Mouse (Mus musculus): Measurements from ENCODE around the gene Arhgef28. TPM values are rescaled to one million over a fixed set of nuclear protein-coding genes. Genes with fewer than 3 reads are reported as not detected.

Gene Arhgef28
- polyA plus RNA-seq (2014; fragmentation: Nextera tagmentation; extraction: Ambion mirVana): 8.6 and 10.6 TPM in 2 replicates

DNA sequence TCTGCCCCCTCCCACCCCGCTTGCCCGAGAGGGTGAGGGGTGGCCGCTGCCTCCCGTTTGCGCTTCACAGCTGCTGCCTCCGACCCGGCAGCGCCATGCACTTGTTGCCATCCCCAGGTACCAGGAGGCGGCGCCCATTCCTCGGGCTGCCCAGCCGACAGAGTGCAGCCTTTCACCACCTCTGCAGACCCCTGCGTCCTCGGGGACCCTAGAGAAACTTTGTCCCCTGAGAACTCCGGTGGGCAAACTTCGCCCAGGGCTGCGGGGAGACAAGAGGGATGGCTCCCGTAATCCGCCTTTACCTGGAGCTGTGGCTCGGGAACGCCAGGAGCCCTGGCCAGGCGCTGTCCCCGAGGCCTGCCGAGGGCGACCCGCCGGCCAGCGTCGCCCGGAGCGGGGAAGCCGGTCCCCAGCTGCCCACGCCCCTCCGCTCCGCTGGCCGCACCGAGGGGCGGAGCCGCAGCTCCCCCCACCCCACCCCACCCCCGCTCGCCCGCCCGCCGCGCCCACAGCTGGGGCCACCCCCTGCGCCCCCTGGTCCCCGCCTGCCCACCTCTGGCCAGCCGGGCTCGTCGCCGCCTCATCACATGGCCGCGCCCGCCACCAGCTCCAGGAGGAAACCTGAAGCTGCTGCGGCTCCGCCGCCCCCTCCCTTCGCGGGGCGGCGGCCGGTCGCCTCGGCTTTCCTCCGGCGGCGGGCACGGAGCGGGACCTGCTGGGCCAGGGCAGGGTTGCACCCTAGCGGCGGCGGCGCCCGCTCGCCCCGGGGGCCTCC is at the start of gene Arhgef28:
Gene Arhgef28 (minus strand): TSS at position 669 of the 775 bp plus-strand sequence.
- Histone ChIP-seq H3K36me3 (replicated peaks; ENCODE audit: control insufficient read depth, insufficient read depth, low read depth, low read length) (no peaks in the 10 kb centered on the region), H3K4me3 (ENCODE audit: low read depth, low read length) (peak within 1 kb of the TSS; percentile 61), H3K4me1 (ENCODE audit: control insufficient read depth, insufficient read depth, low read length) (no peaks in the 10 kb centered on the region; the same call in 1 of the 2 replicates), H3K27ac (replicated peaks; ENCODE audit: low read depth, low read length) (peak within 1 kb of the TSS; percentile 44), H3K9me3 (replicated peaks; ENCODE audit: control insufficient read depth, low read length) (no peaks in the 10 kb centered on the region), H3K9ac (replicated peaks; ENCODE audit: low read length) (peak within 1 kb of the TSS; percentile 62), H3K27me3 (ENCODE audit: control insufficient read depth, insufficient read depth, low read length) (no peaks in the 10 kb centered on the region), H3K4me2 (ENCODE audit: low read depth, low read length) (peak within 1 kb of the TSS; percentile 96)
- ATAC-seq (replicated peaks; ENCODE audit: insufficient number of reproducible peaks, low FRiP score, low TSS enrichment, low read depth): peak; percentile 90
- WGBS: under 1% methylated on average over 51 of the region's 76 CpGs
- DNase-seq (ENCODE audit: low spot score): peak; percentile 78

DNA sequence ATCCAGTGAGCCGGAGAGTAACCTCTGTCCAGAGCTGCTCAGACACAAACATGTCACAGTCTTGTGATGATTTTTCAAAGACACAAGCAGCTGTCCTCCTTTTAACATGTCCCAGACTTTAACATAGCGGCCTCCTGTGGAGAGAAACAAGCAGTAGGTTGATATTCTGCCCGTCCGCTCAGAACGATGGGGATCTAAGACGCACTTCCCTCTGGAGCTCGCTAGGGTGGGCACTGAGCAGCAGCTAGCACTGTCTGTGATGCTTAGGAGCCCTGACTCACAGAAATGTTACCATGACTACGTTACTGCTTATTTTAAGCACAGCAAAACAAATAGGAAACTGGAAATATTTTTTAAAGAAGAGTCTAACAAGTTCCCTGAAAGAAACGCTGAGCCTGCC is 48.7 kb upstream of the Arhgef28 start:
- no peaks in the 10 kb centered on the region for H3K9me3 ChIP-seq (replicated peaks; ENCODE audit: control insufficient read depth, low read length)
- no peaks in the 10 kb centered on the region for H3K27me3 ChIP-seq (ENCODE audit: control insufficient read depth, insufficient read depth, low read length)
- WGBS: 75% methylated on average over 9 of the region's 9 CpGs
- H3K4me3 ChIP-seq (ENCODE audit: low read depth, low read length): no peak overlapping the region
- H3K4me2 ChIP-seq (ENCODE audit: low read depth, low read length): no peak overlapping the region
- ATAC-seq (replicated peaks; ENCODE audit: insufficient number of reproducible peaks, low FRiP score, low TSS enrichment, low read depth): no peak
- H3K9ac ChIP-seq (replicated peaks; ENCODE audit: low read length): no peak overlapping the region
- peak; percentile 8 for DNase-seq (ENCODE audit: low spot score)
- no peaks in the 10 kb centered on the region for H3K4me1 ChIP-seq (ENCODE audit: control insufficient read depth, insufficient read depth, low read length)
- no peak overlapping the region for H3K27ac ChIP-seq (replicated peaks; ENCODE audit: low read depth, low read length)
- peaks cover 10% of the 10 kb centered on the region for H3K36me3 ChIP-seq (replicated peaks; ENCODE audit: control insufficient read depth, insufficient read depth, low read depth, low read length)

DNA sequence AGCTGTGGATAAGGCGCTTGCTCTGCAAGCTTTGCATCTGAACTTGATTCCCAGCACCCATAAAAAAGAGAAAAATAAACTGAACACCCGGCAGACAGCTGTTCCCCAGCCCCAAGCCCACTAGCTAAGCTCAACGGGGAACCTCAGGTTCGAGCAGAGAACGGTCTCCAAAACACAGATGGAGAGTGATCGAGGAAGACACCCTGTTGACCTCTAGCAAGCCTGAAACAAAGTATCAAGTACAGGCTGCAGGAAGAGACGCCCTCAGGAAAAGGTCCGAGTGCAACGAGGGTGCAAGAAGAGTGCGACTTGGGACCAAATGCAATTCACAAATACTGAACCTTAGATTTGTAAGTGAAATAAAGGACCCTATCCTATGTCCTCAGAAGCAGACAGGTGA is 43.4 kb upstream of the Arhgef28 start:
- H3K27me3 ChIP-seq (ENCODE audit: control insufficient read depth, insufficient read depth, low read length): no peaks in the 10 kb centered on the region
- H3K9ac ChIP-seq (replicated peaks; ENCODE audit: low read length): no peak overlapping the region
- no peak overlapping the region for H3K4me2 ChIP-seq (ENCODE audit: low read depth, low read length)
- no peak for DNase-seq (ENCODE audit: low spot score)
- no peaks in the 10 kb centered on the region for H3K9me3 ChIP-seq (replicated peaks; ENCODE audit: control insufficient read depth, low read length)
- no peaks in the 10 kb centered on the region for H3K4me1 ChIP-seq (ENCODE audit: control insufficient read depth, insufficient read depth, low read length)
- 90% methylated on average over 10 of the region's 10 CpGs for WGBS
- ATAC-seq (replicated peaks; ENCODE audit: insufficient number of reproducible peaks, low FRiP score, low TSS enrichment, low read depth): no peak
- H3K27ac ChIP-seq (replicated peaks; ENCODE audit: low read depth, low read length): no peak overlapping the region
- H3K36me3 ChIP-seq (replicated peaks; ENCODE audit: control insufficient read depth, insufficient read depth, low read depth, low read length): peaks cover 6% of the 10 kb centered on the region; the same call in 1 of the 2 replicates
- no peak overlapping the region for H3K4me3 ChIP-seq (ENCODE audit: low read depth, low read length)

DNA sequence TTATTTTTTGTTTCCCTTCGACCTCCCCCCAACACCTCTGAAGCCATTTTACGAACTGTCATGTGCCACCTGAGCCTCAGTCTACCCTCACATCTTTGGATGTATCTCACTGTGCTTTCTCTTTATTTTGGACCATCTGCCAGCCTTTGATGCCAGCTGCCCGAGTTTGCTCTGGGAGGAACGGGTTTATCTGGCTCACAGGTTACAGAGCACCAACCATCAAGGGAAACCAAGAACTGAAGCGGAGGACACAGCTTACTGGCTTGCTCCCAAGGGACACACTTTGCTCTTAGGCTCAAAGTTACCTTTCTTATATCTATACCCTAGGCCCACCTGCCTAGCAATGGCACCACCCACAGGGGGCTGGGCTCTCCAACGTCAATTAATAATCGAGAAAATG is 39.1 kb upstream of the Arhgef28 start:
- 76% methylated on average over 7 of the region's 7 CpGs for WGBS
- H3K4me3 ChIP-seq (ENCODE audit: low read depth, low read length): no peak overlapping the region
- no peaks in the 10 kb centered on the region for H3K36me3 ChIP-seq (replicated peaks; ENCODE audit: control insufficient read depth, insufficient read depth, low read depth, low read length)
- no peak overlapping the region for H3K27ac ChIP-seq (replicated peaks; ENCODE audit: low read depth, low read length)
- H3K4me2 ChIP-seq (ENCODE audit: low read depth, low read length): no peak overlapping the region
- H3K9me3 ChIP-seq (replicated peaks; ENCODE audit: control insufficient read depth, low read length): no peaks in the 10 kb centered on the region
- no peak overlapping the region for H3K9ac ChIP-seq (replicated peaks; ENCODE audit: low read length)
- H3K4me1 ChIP-seq (ENCODE audit: control insufficient read depth, insufficient read depth, low read length): no peaks in the 10 kb centered on the region
- H3K27me3 ChIP-seq (ENCODE audit: control insufficient read depth, insufficient read depth, low read length): no peaks in the 10 kb centered on the region
- no peak for DNase-seq (ENCODE audit: low spot score)
- no peak for ATAC-seq (replicated peaks; ENCODE audit: insufficient number of reproducible peaks, low FRiP score, low TSS enrichment, low read depth)

DNA sequence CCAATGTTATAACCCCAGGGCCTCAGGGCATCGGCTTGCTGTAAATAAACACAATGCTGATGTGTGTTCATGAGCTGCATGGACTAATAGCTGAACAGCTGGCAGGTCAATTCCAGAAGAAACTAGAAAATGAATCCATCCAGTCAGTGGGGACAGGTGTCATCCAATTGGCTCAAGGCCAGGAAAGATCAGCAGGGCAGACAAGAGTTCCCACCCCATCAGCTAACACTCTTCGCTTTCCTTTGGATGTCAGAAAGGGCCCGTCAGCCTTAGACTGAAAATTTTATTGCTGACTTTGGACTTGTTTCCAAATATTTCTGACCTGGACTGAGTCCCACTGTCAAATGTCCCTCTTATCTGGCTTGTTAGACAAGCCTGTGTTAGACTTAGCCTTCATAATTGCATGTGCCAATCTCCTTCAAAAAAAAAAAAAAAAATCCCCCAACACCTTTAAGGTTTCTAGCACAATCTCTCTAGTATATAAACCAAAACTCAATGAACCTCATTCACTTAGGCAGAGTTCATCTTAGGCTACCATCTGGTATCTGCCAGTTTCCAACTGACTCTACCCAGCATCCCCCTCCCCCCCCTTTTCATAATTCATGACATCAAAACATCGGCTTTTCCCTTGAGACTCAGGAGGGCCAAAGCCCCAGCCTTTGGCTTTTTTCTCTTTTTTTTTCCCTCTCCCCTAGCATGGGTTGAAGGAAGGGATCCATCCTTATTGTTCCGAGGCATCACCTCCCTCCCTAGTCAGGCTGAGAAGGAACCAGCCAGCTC is 38.5 kb upstream of the Arhgef28 start:
- no peak overlapping the region for H3K9ac ChIP-seq (replicated peaks; ENCODE audit: low read length)
- ATAC-seq (replicated peaks; ENCODE audit: insufficient number of reproducible peaks, low FRiP score, low TSS enrichment, low read depth): no peak

DNA sequence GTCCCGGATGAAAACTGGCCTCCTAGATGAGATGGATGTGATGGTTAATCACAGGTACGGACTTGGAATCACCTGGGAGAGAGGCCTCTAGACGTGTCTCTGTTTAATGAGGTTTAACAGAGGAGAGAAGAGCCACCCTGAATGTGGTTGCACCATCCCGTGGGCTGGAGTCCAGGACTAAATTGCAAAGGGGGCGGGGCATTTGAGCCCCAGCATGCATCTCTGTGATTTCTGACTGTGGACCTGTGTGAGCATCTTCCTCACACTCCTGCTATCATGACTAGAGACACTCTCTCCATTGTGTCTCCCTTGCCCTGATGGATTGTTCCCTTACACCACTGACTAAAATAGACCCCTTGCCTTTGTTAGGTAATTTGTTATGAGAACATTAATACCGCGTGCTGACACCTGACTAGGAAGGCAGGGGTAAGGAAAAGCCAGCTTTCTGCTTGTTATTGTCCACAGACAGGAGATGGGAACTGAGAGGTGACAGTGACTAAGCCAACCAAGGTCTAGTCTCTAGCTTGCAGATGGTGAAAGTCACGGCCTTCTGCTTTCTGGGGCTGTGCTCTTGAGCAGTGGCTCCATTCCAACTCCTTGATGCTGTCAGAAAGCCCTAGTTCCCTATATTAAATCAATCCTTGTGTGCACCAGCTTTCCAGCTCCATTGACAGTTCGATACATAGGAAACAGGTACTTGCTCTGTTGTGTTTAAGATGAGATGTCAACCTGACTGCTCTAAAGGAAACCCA is 35.5 kb upstream of the Arhgef28 start:
- no peaks in the 10 kb centered on the region for H3K27me3 ChIP-seq (ENCODE audit: control insufficient read depth, insufficient read depth, low read length)
- ATAC-seq (replicated peaks; ENCODE audit: insufficient number of reproducible peaks, low FRiP score, low TSS enrichment, low read depth) (no peak), DNase-seq (ENCODE audit: low spot score) (no peak)
- H3K9ac ChIP-seq (replicated peaks; ENCODE audit: low read length): no peak overlapping the region
- no peak overlapping the region for H3K27ac ChIP-seq (replicated peaks; ENCODE audit: low read depth, low read length)
- no peaks in the 10 kb centered on the region for H3K36me3 ChIP-seq (replicated peaks; ENCODE audit: control insufficient read depth, insufficient read depth, low read depth, low read length)
- no peak overlapping the region for H3K4me2 ChIP-seq (ENCODE audit: low read depth, low read length)
- 74% methylated on average over 9 of the region's 9 CpGs for WGBS
- no peaks in the 10 kb centered on the region for H3K9me3 ChIP-seq (replicated peaks; ENCODE audit: control insufficient read depth, low read length)
- no peak overlapping the region for H3K4me3 ChIP-seq (ENCODE audit: low read depth, low read length)
- H3K4me1 ChIP-seq (ENCODE audit: control insufficient read depth, insufficient read depth, low read length): no peaks in the 10 kb centered on the region

More for the DNA sequence above, 38.5 kb upstream of the Arhgef28 start:
- H3K4me2 ChIP-seq (ENCODE audit: low read depth, low read length): no peak overlapping the region
- no peaks in the 10 kb centered on the region for H3K9me3 ChIP-seq (replicated peaks; ENCODE audit: control insufficient read depth, low read length)
- H3K36me3 ChIP-seq (replicated peaks; ENCODE audit: control insufficient read depth, insufficient read depth, low read depth, low read length): no peaks in the 10 kb centered on the region
- no peak for DNase-seq (ENCODE audit: low spot score)
- WGBS: 76% methylated on average over 5 of the region's 5 CpGs
- no peak overlapping the region for H3K27ac ChIP-seq (replicated peaks; ENCODE audit: low read depth, low read length)
- H3K27me3 ChIP-seq (ENCODE audit: control insufficient read depth, insufficient read depth, low read length): no peaks in the 10 kb centered on the region
- no peak overlapping the region for H3K4me3 ChIP-seq (ENCODE audit: low read depth, low read length)
- H3K4me1 ChIP-seq (ENCODE audit: control insufficient read depth, insufficient read depth, low read length): no peaks in the 10 kb centered on the region

DNA sequence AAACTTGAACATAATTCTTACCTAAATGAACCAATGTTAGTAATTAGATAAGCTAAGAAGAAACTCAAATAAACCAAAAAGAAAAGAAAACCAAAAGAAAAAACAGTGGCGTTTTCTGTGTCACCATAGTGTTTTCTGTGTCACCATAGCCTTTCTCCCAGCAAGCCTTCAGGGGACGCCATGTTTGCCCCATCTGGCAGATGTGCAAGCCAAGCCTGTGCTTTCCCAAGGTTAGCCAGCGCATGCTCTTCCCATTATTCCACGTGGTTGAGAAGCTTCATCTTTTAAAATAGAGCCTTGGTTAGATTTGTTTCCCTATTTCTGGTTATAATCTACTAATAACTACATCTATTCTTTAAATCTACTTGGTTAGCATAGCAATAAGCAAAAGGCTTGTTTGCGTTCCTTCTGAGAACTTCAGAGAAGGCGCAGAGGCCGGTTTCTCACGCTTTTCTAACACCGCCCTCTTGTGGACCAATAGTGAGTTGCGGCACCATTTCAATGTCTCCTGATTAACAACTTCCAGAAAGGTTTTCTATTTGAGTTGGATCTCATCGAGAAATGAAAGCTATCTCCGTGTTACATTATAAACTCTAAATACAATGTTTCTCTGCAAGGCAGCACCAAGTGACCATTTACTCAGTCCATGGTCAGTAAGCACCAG is 33.9 kb upstream of the Arhgef28 start:
- Histone ChIP-seq H3K36me3 (replicated peaks; ENCODE audit: control insufficient read depth, insufficient read depth, low read depth, low read length) (no peaks in the 10 kb centered on the region), H3K4me3 (ENCODE audit: low read depth, low read length) (no peak overlapping the region), H3K27ac (replicated peaks; ENCODE audit: low read depth, low read length) (no peak overlapping the region), H3K27me3 (ENCODE audit: control insufficient read depth, insufficient read depth, low read length) (no peaks in the 10 kb centered on the region), H3K4me2 (ENCODE audit: low read depth, low read length) (no peak overlapping the region), H3K4me1 (ENCODE audit: control insufficient read depth, insufficient read depth, low read length) (no peaks in the 10 kb centered on the region), H3K9ac (replicated peaks; ENCODE audit: low read length) (no peak overlapping the region), H3K9me3 (replicated peaks; ENCODE audit: control insufficient read depth, low read length) (no peaks in the 10 kb centered on the region)
- WGBS: 20% methylated on average over 12 of the region's 12 CpGs
- ATAC-seq (replicated peaks; ENCODE audit: insufficient number of reproducible peaks, low FRiP score, low TSS enrichment, low read depth) (no peak), DNase-seq (ENCODE audit: low spot score) (peak; percentile 89)

All from embryonic facial prominence, embryonic 11.5 days (tissue).